Mouse (Mus musculus): ENCODE measurements around the gene Smtn. TPM values are rescaled to one million over a fixed set of nuclear protein-coding genes. Genes with fewer than 3 reads are reported as not detected.

Smtn gene
- polyA plus RNA-seq, 2 experiments, result 59.0 to 79.6 TPM

- no peak for TF ChIP-seq POLR2A (IDR thresholded peaks at IDR 0.05; ENCODE audit: borderline replicate concordance, extremely low read depth, insufficient read depth, insufficient read length)
- Histone ChIP-seq H3K9me3 (ENCODE audit: control insufficient read depth, low read length) (no peaks in the 10 kb centered on the region), H3K4me1 (ENCODE audit: control insufficient read depth, insufficient read depth, low read length) (peaks cover 17% of the 10 kb centered on the region), H3K36me3 (ENCODE audit: control insufficient read depth, insufficient read depth, low read length) (peaks cover 56% of the 10 kb centered on the region), H3K4me3 (replicated peaks; ENCODE audit: low read length) (no peak overlapping the region), H3K9ac (ENCODE audit: low read depth, low read length, severe bottlenecking) (no peak overlapping the region), H3K27me3 (ENCODE audit: control insufficient read depth, insufficient read depth, low read length) (0 out of 2 replicates have a peak, but pooled peaks cover 5% of the 10 kb centered on the region), H3K27ac (replicated peaks; ENCODE audit: low read depth, low read length) (no peak overlapping the region), H3K4me2 (replicated peaks; ENCODE audit: low read depth, low read length, severe bottlenecking) (no peak overlapping the region)
- WGBS, result 79% methylated on average over 11 of the region's 11 CpGs
- DNase-seq (ENCODE audit: low spot score), result no peak
- ATAC-seq (ENCODE audit: low FRiP score, low read depth), result no peak
Observed at GRCm38 (mm10) chr11:3519756-3520398, 20.5 kb downstream of the Smtn start.

GRCm38 (mm10) chr11:3519051-3519726 lies 21.2 kb downstream of the Smtn start:
- Histone ChIP-seq H3K27ac (replicated peaks; ENCODE audit: low read depth, low read length) (no peak overlapping the region), H3K9ac (ENCODE audit: low read depth, low read length, severe bottlenecking) (no peak overlapping the region), H3K9me3 (ENCODE audit: control insufficient read depth, low read length) (no peaks in the 10 kb centered on the region), H3K27me3 (ENCODE audit: control insufficient read depth, insufficient read depth, low read length) (0 out of 2 replicates have a peak, but pooled peaks cover 5% of the 10 kb centered on the region), H3K4me2 (replicated peaks; ENCODE audit: low read depth, low read length, severe bottlenecking) (no peak overlapping the region), H3K4me1 (ENCODE audit: control insufficient read depth, insufficient read depth, low read length) (peaks cover 17% of the 10 kb centered on the region), H3K4me3 (replicated peaks; ENCODE audit: low read length) (no peak overlapping the region), H3K36me3 (ENCODE audit: control insufficient read depth, insufficient read depth, low read length) (peaks cover 49% of the 10 kb centered on the region)
- TF ChIP-seq POLR2A (IDR thresholded peaks at IDR 0.05; ENCODE audit: borderline replicate concordance, extremely low read depth, insufficient read depth, insufficient read length), result no peak
- ATAC-seq (ENCODE audit: low FRiP score, low read depth) (no peak), DNase-seq (ENCODE audit: low spot score) (no peak)
- WGBS, result 63% methylated on average over 4 of the region's 4 CpGs

- 54% methylated on average over 13 of the region's 13 CpGs for WGBS
- no peak for ATAC-seq (ENCODE audit: low FRiP score, low read depth)
Observed at GRCm38 (mm10) chr11:3517846-3518732, 22.3 kb downstream of the Smtn start.

GRCm38 (mm10) chr11:3516859-3517845 lies 23.3 kb downstream of the Smtn start:
- WGBS, result 3% methylated on average over 50 of the region's 50 CpGs
- Histone ChIP-seq H3K27ac (replicated peaks; ENCODE audit: low read depth, low read length) (no peak overlapping the region), H3K4me2 (replicated peaks; ENCODE audit: low read depth, low read length, severe bottlenecking) (peak overlapping the region; percentile 77), H3K4me1 (ENCODE audit: control insufficient read depth, insufficient read depth, low read length) (peaks cover 19% of the 10 kb centered on the region), H3K4me3 (replicated peaks; ENCODE audit: low read length) (peak overlapping the region; percentile 36), H3K9ac (ENCODE audit: low read depth, low read length, severe bottlenecking) (peak overlapping the region; percentile 38), H3K36me3 (ENCODE audit: control insufficient read depth, insufficient read depth, low read length) (peaks cover 30% of the 10 kb centered on the region), H3K9me3 (ENCODE audit: control insufficient read depth, low read length) (no peaks in the 10 kb centered on the region), H3K27me3 (ENCODE audit: control insufficient read depth, insufficient read depth, low read length) (0 out of 2 replicates have a peak, but pooled peaks cover 5% of the 10 kb centered on the region)
- no peak for TF ChIP-seq POLR2A (IDR thresholded peaks at IDR 0.05; ENCODE audit: borderline replicate concordance, extremely low read depth, insufficient read depth, insufficient read length)
- DNase-seq (ENCODE audit: low spot score) (no peak), ATAC-seq (ENCODE audit: low FRiP score, low read depth) (no peak)

More at GRCm38 (mm10) chr11:3517846-3518732, 22.3 kb downstream of the Smtn start:
- Histone ChIP-seq H3K27ac (replicated peaks; ENCODE audit: low read depth, low read length) (no peak overlapping the region), H3K4me2 (replicated peaks; ENCODE audit: low read depth, low read length, severe bottlenecking) (peak overlapping the region; percentile 77), H3K9ac (ENCODE audit: low read depth, low read length, severe bottlenecking) (peak overlapping the region; percentile 38), H3K4me1 (ENCODE audit: control insufficient read depth, insufficient read depth, low read length) (peaks cover 19% of the 10 kb centered on the region), H3K27me3 (ENCODE audit: control insufficient read depth, insufficient read depth, low read length) (0 out of 2 replicates have a peak, but pooled peaks cover 5% of the 10 kb centered on the region), H3K36me3 (ENCODE audit: control insufficient read depth, insufficient read depth, low read length) (peaks cover 40% of the 10 kb centered on the region), H3K4me3 (replicated peaks; ENCODE audit: low read length) (peak overlapping the region; percentile 36), H3K9me3 (ENCODE audit: control insufficient read depth, low read length) (no peaks in the 10 kb centered on the region)
- TF ChIP-seq POLR2A (IDR thresholded peaks at IDR 0.05; ENCODE audit: borderline replicate concordance, extremely low read depth, insufficient read depth, insufficient read length), result no peak
- DNase-seq (ENCODE audit: low spot score), result no peak
